Mouse (Mus musculus): ENCODE data around the gene Batf2.
"Not testable (repeated sequence)": the region's sequence is repeated elsewhere in the genome, so short reads cannot be mapped to it uniquely, and the experiment has no call there.

Batf2 gene

GRCm38 (mm10) chr19:6130414-6131128 lies 10.2 kb upstream of the Batf2 start:
- DNase-seq (ENCODE audit: low read depth in 1 of 2, low spot score in 2 of 2) = not testable (repeated sequence)

GRCm38 (mm10) chr19:6132171-6132827 lies 8.5 kb upstream of the Batf2 start:
- no peak for DNase-seq (ENCODE audit: low read depth in 1 of 2, low spot score in 2 of 2)

GRCm38 (mm10) chr19:6133197-6133596 lies 7.6 kb upstream of the Batf2 start:
- DNase-seq (ENCODE audit: low read depth in 1 of 2, low spot score in 2 of 2) = not testable (repeated sequence)

GRCm38 (mm10) chr19:6136397-6136796 lies 4.4 kb upstream of the Batf2 start:
- no peak for DNase-seq (ENCODE audit: low read depth in 1 of 2, low spot score in 2 of 2)

GRCm38 (mm10) chr19:6139701-6140100 lies 1.1 kb upstream of the Batf2 start:
- DNase-seq (ENCODE audit: low read depth in 1 of 2, low spot score in 2 of 2) = no peak

GRCm38 (mm10) chr19:6140374-6140677 lies 457 bp upstream of the Batf2 start:
- no peak for DNase-seq (ENCODE audit: low read depth in 1 of 2, low spot score in 2 of 2)

GRCm38 (mm10) chr19:6141394-6141749 lies 589 bp downstream of the Batf2 start, which contains the start of gene Arl2:
TSS of gene Arl2 (minus strand) at chr19:6141548.
- DNase-seq (ENCODE audit: low read depth in 1 of 2, low spot score in 2 of 2) = peak; percentile 55 to 64

GRCm38 (mm10) chr19:6144842-6145241 lies 4.1 kb downstream of the Batf2 start:
- no peak for DNase-seq (ENCODE audit: low read depth in 1 of 2, low spot score in 2 of 2)

- no peak for DNase-seq (ENCODE audit: low read depth in 1 of 2, low spot score in 2 of 2)
Measured at GRCm38 (mm10) chr19:6155174-6155573, 14.4 kb downstream of the Batf2 start.

- DNase-seq (ENCODE audit: low read depth in 1 of 2, low spot score in 2 of 2) = no peak
Measured at GRCm38 (mm10) chr19:6156372-6156771, 15.6 kb downstream of the Batf2 start.

GRCm38 (mm10) chr19:6157220-6157619 lies 16.4 kb downstream of the Batf2 start:
- DNase-seq (ENCODE audit: low read depth in 1 of 2, low spot score in 2 of 2) = peak; percentile 22 to 42

GRCm38 (mm10) chr19:6163872-6164547 lies 23.2 kb downstream of the Batf2 start:
- no peak for DNase-seq (ENCODE audit: low read depth in 1 of 2, low spot score in 2 of 2)

- no peak for DNase-seq (ENCODE audit: low read depth in 1 of 2, low spot score in 2 of 2)
Measured at GRCm38 (mm10) chr19:6166750-6167149, 26.0 kb downstream of the Batf2 start.

GRCm38 (mm10) chr19:6171215-6171614 lies 30.4 kb downstream of the Batf2 start:
- DNase-seq (ENCODE audit: low read depth in 1 of 2, low spot score in 2 of 2) = no peak

GRCm38 (mm10) chr19:6174771-6175170 lies 34.0 kb downstream of the Batf2 start:
- DNase-seq (ENCODE audit: low read depth in 1 of 2, low spot score in 2 of 2) = no peak

GRCm38 (mm10) chr19:6178775-6179174 lies 38.0 kb downstream of the Batf2 start:
- no peak for DNase-seq (ENCODE audit: low read depth in 1 of 2, low spot score in 2 of 2)

GRCm38 (mm10) chr19:6181629-6182028 lies 40.8 kb downstream of the Batf2 start:
- no peak for DNase-seq (ENCODE audit: low read depth in 1 of 2, low spot score in 2 of 2)

- DNase-seq (ENCODE audit: low read depth in 1 of 2, low spot score in 2 of 2) = no peak
Measured at GRCm38 (mm10) chr19:6182534-6182933, 41.8 kb downstream of the Batf2 start.

GRCm38 (mm10) chr19:6184131-6184530 lies 43.3 kb downstream of the Batf2 start, which contains the start of gene Majin:
TSS of gene Majin (plus strand) at chr19:6184388.
- no peak for DNase-seq (ENCODE audit: low read depth in 1 of 2, low spot score in 2 of 2)

- no peak for DNase-seq (ENCODE audit: low read depth in 1 of 2, low spot score in 2 of 2)
Measured at GRCm38 (mm10) chr19:6204265-6204664, 63.5 kb downstream of the Batf2 start.

GRCm38 (mm10) chr19:6206716-6207115 lies 65.9 kb downstream of the Batf2 start:
- DNase-seq (ENCODE audit: low read depth in 1 of 2, low spot score in 2 of 2) = no peak

- DNase-seq (ENCODE audit: low read depth in 1 of 2, low spot score in 2 of 2) = no peak
Measured at GRCm38 (mm10) chr19:6216046-6216705, 75.4 kb downstream of the Batf2 start.

Measured in monocyte, adult 2 months (primary cell).